8 mouse cellular contexts compared by ENCODE assay signal in genomic region chr14:17172330-17173110, GRCm38 (mm10).
DNase-seq lines count a peak whose midpoint lies in the region; ATAC-seq lines count a peak whose summit lies in the region.
"Had no signal": no experiment of that assay in that cellular context is flagged by ENCODE, and none has a peak within 500 bp of the region (broad histone marks: within the 10 kb centered on the region; RNA-seq: fewer than 3 reads in every experiment).

No protein-coding gene starts in this region.

- H3K4me2 ChIP-seq in intestine, embryonic 14.5 days (ENCODE audit: low read length): peak overlapping the region; percentile 69
- peak overlapping the region; percentile 90 for H3K4me2 ChIP-seq in limb, embryonic 13.5 days (replicated peaks)
- peak overlapping the region; percentile 77 for H3K4me2 ChIP-seq in midbrain, embryonic 12.5 days (replicated peaks)
- peak overlapping the region; percentile 94 for H3K4me2 ChIP-seq in stomach, embryonic 15.5 days

- intact Hi-C loops in gastrocnemius, postnatal 14 days (cut with DNase I; ENCODE audit: low total_unique reads): no loop called here

- no peaks in the 10 kb centered on the region for H3K4me1 ChIP-seq in intestine, embryonic 14.5 days (replicated peaks; ENCODE audit: control insufficient read depth, insufficient read depth, low read length)
- peaks cover 16% of the 10 kb centered on the region; the same call in 1 of the 2 replicates for H3K4me1 ChIP-seq in limb, embryonic 13.5 days
- H3K4me1 ChIP-seq in midbrain, embryonic 12.5 days: peaks cover 8% of the 10 kb centered on the region; the same call in 1 of the 2 replicates
- peaks cover 15% of the 10 kb centered on the region for H3K4me1 ChIP-seq in stomach, embryonic 15.5 days

- 2% methylated on average over 35 of the region's 35 CpGs for WGBS in intestine, embryonic 14.5 days
- 1% methylated on average over 35 of the region's 35 CpGs for WGBS in limb, embryonic 13.5 days
- 2% methylated on average over 32 of the region's 35 CpGs for WGBS in midbrain, embryonic 12.5 days
- WGBS in stomach, embryonic 15.5 days: 2% methylated on average over 35 of the region's 35 CpGs

- no peak overlapping the region for H3K9ac ChIP-seq in intestine, embryonic 14.5 days (ENCODE audit: low read length)
- H3K9ac ChIP-seq in limb, embryonic 13.5 days: peak overlapping the region; percentile 59
- H3K9ac ChIP-seq in midbrain, embryonic 12.5 days (replicated peaks): peak overlapping the region; percentile 39; the same call in 1 of the 2 replicates
- 0 out of 2 replicates have a peak overlapping the region, but pooled peaks have one; percentile 13 for H3K9ac ChIP-seq in stomach, embryonic 15.5 days

- H3K27ac ChIP-seq in intestine, embryonic 14.5 days (ENCODE audit: low read depth): no peak overlapping the region
- no peak overlapping the region for H3K27ac ChIP-seq in limb, embryonic 13.5 days
- H3K27ac ChIP-seq in midbrain, embryonic 12.5 days (replicated peaks): no peak overlapping the region
- no peak overlapping the region for H3K27ac ChIP-seq in stomach, embryonic 15.5 days

- peak; percentile 88 for DNase-seq in adrenal gland, postnatal 14 days
- peak; percentile 81 for DNase-seq in embryo, embryonic 10.5 days (ENCODE audit: low spot score)
- DNase-seq in gastrocnemius, postnatal 14 days: peak; percentile 43
- DNase-seq in intestine, embryonic 14.5 days (ENCODE audit: low spot score): peak; percentile 86

- H3K27me3 ChIP-seq in intestine, embryonic 14.5 days (replicated peaks; ENCODE audit: control insufficient read depth, insufficient read depth, low read length): peaks cover 84% of the 10 kb centered on the region
- peaks cover 26% of the 10 kb centered on the region for H3K27me3 ChIP-seq in limb, embryonic 13.5 days
- H3K27me3 ChIP-seq in midbrain, embryonic 12.5 days: peaks cover 15% of the 10 kb centered on the region
- no peaks in the 10 kb centered on the region; the same call in 1 of the 2 replicates for H3K27me3 ChIP-seq in stomach, embryonic 15.5 days (replicated peaks)

- no peaks in the 10 kb centered on the region for H3K36me3 ChIP-seq in intestine, embryonic 14.5 days (ENCODE audit: control insufficient read depth, insufficient read depth, low read length)
- no peaks in the 10 kb centered on the region for H3K36me3 ChIP-seq in limb, embryonic 13.5 days
- no peaks in the 10 kb centered on the region for H3K36me3 ChIP-seq in midbrain, embryonic 12.5 days
- H3K36me3 ChIP-seq in stomach, embryonic 15.5 days: no peaks in the 10 kb centered on the region

- peak; percentile 95 for ATAC-seq in intestine, embryonic 14.5 days (replicated peaks; ENCODE audit: low FRiP score, low TSS enrichment, low read depth)
- peak; percentile 96 for ATAC-seq in limb, embryonic 13.5 days (ENCODE audit: low FRiP score, low read depth)
- peak; percentile 99 for ATAC-seq in midbrain, embryonic 12.5 days (ENCODE audit: low FRiP score, low read depth)
- peak; percentile 90 for ATAC-seq in stomach, embryonic 15.5 days (ENCODE audit: insufficient read depth, low FRiP score, low read depth)

- H3K4me3 ChIP-seq in intestine, embryonic 14.5 days (ENCODE audit: low read depth, low read length): peak overlapping the region; percentile 36
- peak overlapping the region; percentile 51 for H3K4me3 ChIP-seq in limb, embryonic 13.5 days
- peak overlapping the region; percentile 53 for H3K4me3 ChIP-seq in midbrain, embryonic 12.5 days
- peak overlapping the region; percentile 54 for H3K4me3 ChIP-seq in stomach, embryonic 15.5 days (replicated peaks)
- H3K4me3 ChIP-seq: erythroblast, embryonic 14.5 days had no signal

- no peaks in the 10 kb centered on the region for H3K9me3 ChIP-seq in intestine, embryonic 14.5 days (ENCODE audit: control insufficient read depth, low read length)
- no peaks in the 10 kb centered on the region for H3K9me3 ChIP-seq in limb, embryonic 13.5 days
- no peaks in the 10 kb centered on the region for H3K9me3 ChIP-seq in midbrain, embryonic 12.5 days
- no peaks in the 10 kb centered on the region for H3K9me3 ChIP-seq in stomach, embryonic 15.5 days
